Mouse (Mus musculus): Measurements from ENCODE around the gene Card14. TPM values are rescaled to one million over a fixed set of nuclear protein-coding genes. Genes with fewer than 3 reads are reported as not detected.

Gene Card14
- polyA plus RNA-seq, 1 experiment from 2014 or later: 0.37 TPM

DNA sequence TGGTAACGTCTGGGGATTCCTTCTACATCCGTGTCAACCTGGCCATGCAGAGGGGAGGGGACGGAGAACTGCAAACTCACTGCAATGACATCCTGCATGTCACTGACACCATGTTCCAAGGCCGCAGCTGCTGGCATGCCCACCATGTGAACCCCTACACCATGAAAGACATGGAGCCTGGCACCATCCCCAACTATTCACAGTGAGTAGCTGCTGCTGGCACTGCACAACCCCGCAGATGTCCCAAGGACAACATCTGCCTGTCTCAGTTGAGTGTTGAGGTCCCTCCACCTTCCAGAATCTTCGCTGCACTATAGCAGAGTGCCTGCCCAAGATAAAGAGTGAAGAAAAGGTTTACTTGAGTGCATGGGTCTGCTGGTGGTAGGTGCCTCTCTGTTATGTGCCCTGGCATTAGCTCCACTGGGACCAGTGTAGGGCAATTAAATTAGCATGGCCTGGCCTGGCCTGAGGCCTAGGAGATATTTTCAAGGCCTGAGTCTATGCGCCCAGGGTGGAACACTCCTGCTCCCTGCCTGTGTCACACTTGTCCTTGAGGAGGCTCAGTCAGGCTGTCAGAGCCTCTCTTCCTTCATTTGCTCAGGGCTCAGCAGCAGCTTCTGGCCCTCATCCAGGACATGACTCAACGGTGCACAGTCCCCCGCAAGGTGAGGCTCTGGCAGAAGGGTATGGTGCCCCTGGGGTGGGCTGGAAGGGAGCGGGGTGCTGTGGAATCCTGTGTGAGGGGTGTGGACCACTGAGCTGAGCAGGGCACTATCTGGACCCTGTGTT is 30.9 kb downstream of the Card14 start:
- H3K9me3 ChIP-seq: no peaks in the 10 kb centered on the region
- no peak for ATAC-seq (ENCODE audit: extremely low read depth, insufficient number of reproducible peaks, low FRiP score, low TSS enrichment)
- no peak overlapping the region for H3K4me3 ChIP-seq
- H3K9ac ChIP-seq: peak overlapping the region; percentile 40
- no peaks in the 10 kb centered on the region for H3K36me3 ChIP-seq
- 66% methylated on average over 10 of the region's 10 CpGs for WGBS
- H3K4me1 ChIP-seq: peaks cover 23% of the 10 kb centered on the region
- peak overlapping the region; percentile 39 for H3K27ac ChIP-seq (replicated peaks)
- peaks cover 6% of the 10 kb centered on the region; the same call in 1 of the 2 replicates for H3K27me3 ChIP-seq (replicated peaks)
- no peak overlapping the region for H3K4me2 ChIP-seq

DNA sequence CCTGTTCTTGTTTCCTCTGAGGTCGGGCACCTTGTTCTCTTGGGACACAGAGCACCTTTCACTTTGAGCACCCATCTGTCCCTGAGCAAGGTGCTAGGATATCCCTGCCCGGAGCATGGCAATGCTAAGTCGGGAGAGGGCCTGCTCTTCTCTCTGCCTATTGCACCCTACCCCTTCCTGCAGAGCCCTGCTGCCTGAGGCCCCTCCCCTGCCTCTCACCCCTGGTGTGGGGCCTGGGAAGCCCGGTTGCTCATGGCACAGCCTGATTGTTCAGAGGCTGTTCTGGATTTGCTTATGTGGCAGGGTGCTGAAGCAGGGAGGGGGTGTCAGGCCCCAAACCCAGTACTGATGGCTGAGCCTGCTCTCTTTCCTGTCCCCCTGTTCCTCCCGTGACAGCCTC is 31.6 kb downstream of the Card14 start:
- Histone ChIP-seq H3K4me3 (no peak overlapping the region), H3K27me3 (replicated peaks) (no peaks in the 10 kb centered on the region; the same call in 1 of the 2 replicates), H3K9me3 (no peaks in the 10 kb centered on the region), H3K4me1 (peaks cover 23% of the 10 kb centered on the region), H3K36me3 (no peaks in the 10 kb centered on the region), H3K27ac (replicated peaks) (peak overlapping the region; percentile 39), H3K4me2 (no peak overlapping the region), H3K9ac (peak overlapping the region; percentile 40)
- WGBS: 40% methylated on average over 5 of the region's 5 CpGs
- no peak for ATAC-seq (ENCODE audit: extremely low read depth, insufficient number of reproducible peaks, low FRiP score, low TSS enrichment)

DNA sequence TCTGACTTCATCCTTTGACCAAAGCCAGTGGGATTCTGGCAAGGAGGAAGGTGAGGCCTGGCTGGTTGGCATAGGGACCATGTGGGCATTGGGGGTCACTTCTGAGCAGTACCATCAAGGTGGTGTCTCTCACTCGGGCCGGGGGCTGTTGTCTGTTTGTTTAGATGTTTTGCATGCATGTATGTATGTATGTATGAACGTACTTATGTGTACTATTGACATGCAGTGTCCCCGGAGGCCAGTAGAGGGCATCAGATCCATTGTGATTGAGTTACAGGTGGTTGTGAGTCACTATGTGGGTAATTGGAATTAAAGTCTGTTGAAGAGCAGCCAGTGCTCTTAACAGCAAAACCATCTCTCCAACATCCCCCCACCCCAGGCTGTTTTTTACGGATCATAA is 32.1 kb downstream of the Card14 start:
- Histone ChIP-seq H3K27ac (replicated peaks) (no peak overlapping the region), H3K9ac (no peak overlapping the region), H3K4me3 (no peak overlapping the region), H3K36me3 (no peaks in the 10 kb centered on the region), H3K4me2 (no peak overlapping the region), H3K9me3 (no peaks in the 10 kb centered on the region), H3K27me3 (replicated peaks) (no peaks in the 10 kb centered on the region; the same call in 1 of the 2 replicates), H3K4me1 (peaks cover 23% of the 10 kb centered on the region)
- no peak for ATAC-seq (ENCODE audit: extremely low read depth, insufficient number of reproducible peaks, low FRiP score, low TSS enrichment)
- 4% methylated on average over 5 of the region's 5 CpGs for WGBS

DNA sequence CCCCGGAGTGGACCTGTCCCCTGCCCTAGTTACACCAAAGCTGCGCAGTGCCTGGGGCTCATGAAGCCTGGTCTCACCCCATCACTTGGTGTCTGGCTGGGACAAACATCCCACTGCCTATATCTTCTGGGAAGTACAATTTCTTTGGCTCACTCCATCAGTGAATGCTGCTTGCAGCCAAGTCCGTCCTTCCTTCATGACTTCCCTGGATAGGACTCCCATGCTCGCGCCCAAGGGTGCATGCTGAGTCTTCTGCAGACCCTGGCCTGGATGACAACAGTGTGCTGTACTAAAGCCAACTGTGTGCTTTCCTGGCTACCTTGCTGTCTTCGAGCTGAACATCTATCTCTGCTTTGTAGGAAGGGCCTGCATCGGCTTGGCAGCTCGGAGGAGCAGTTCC is 36.6 kb downstream of the Card14 start:
- no peak for ATAC-seq (ENCODE audit: extremely low read depth, insufficient number of reproducible peaks, low FRiP score, low TSS enrichment)
- no peak overlapping the region for H3K27ac ChIP-seq (replicated peaks)
- H3K9ac ChIP-seq: no peak overlapping the region
- peaks cover 13% of the 10 kb centered on the region for H3K4me1 ChIP-seq
- no peak overlapping the region for H3K4me3 ChIP-seq
- WGBS: 79% methylated on average over 8 of the region's 8 CpGs
- H3K9me3 ChIP-seq: no peaks in the 10 kb centered on the region
- no peaks in the 10 kb centered on the region for H3K27me3 ChIP-seq (replicated peaks)
- no peak overlapping the region for H3K4me2 ChIP-seq
- peaks cover 21% of the 10 kb centered on the region for H3K36me3 ChIP-seq

DNA sequence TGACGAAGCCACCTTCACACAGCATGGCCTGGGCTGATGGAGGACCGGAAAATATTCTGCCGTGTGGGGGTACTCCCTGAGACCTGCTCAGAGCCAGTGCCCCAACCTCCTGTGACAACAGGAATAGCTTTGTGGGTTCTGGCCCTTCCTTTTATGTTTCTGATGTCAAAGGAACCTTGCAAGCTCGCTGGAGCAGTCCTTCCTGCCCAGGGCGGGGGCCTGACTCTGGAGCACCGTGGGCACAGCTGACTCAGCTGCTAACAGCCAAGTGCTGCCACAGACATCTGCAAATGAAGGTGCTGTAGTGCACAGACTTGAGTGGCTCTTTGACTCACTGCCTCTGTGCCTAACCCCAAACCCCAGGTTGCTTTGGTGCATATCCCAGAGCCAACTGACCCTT is 37.3 kb downstream of the Card14 start:
- peaks cover 11% of the 10 kb centered on the region for H3K4me1 ChIP-seq
- H3K4me3 ChIP-seq: no peak overlapping the region
- 67% methylated on average over 6 of the region's 6 CpGs for WGBS
- H3K4me2 ChIP-seq: no peak overlapping the region
- no peaks in the 10 kb centered on the region for H3K27me3 ChIP-seq (replicated peaks)
- peaks cover 25% of the 10 kb centered on the region for H3K36me3 ChIP-seq
- no peaks in the 10 kb centered on the region for H3K9me3 ChIP-seq
- no peak overlapping the region for H3K9ac ChIP-seq
- H3K27ac ChIP-seq (replicated peaks): no peak overlapping the region
- ATAC-seq (ENCODE audit: extremely low read depth, insufficient number of reproducible peaks, low FRiP score, low TSS enrichment): no peak

DNA sequence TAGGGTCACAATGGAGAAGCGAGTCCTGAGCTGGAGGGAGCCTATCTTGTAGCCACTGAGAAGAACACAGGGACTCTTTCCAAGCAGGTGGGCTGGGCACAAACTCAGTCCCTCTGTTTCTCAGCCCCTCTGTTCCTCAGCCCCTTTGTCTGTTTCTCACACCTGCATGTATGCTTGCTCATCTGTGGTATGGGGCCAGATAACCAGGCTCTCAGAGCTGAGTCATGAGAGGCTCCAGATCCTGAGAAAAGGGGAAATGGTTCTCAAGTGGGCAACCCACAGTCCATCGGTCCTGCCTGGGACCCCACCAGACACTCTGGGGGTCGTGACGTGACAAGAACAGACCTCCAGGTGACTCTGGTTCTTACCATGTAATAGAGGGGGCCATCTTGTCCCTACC is 39.6 kb downstream of the Card14 start:
- Histone ChIP-seq H3K4me2 (no peak overlapping the region), H3K4me1 (peaks cover 9% of the 10 kb centered on the region), H3K27ac (replicated peaks) (no peak overlapping the region), H3K36me3 (peaks cover 32% of the 10 kb centered on the region), H3K9ac (no peak overlapping the region), H3K27me3 (replicated peaks) (no peaks in the 10 kb centered on the region), H3K9me3 (no peaks in the 10 kb centered on the region), H3K4me3 (no peak overlapping the region)
- 80% methylated on average over 4 of the region's 4 CpGs for WGBS
- ATAC-seq (ENCODE audit: extremely low read depth, insufficient number of reproducible peaks, low FRiP score, low TSS enrichment): no peak

DNA sequence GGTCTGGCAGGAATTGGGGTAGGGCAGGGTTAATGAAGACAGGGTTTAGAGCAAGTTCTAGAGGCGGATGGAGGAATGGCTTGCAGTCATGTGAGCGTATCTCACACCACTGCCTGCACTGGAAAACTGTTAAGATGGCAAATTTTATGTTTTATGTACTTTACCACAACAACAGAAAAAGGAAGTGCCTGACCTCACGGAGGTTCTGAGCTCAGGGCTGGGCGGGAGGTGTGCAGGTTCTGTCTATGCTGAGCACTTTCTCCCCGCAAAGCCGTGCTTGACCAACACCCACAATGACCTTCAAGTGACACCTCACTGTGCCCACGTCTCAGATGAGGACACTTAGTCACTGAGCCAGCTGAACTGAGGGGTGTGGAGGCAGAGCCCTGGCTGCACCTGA is 44.5 kb downstream of the Card14 start:
- Histone ChIP-seq H3K27ac (replicated peaks) (no peak overlapping the region), H3K27me3 (replicated peaks) (0 out of 2 replicates have a peak, but pooled peaks cover 3% of the 10 kb centered on the region), H3K4me3 (no peak overlapping the region), H3K36me3 (peaks cover 14% of the 10 kb centered on the region), H3K9me3 (no peaks in the 10 kb centered on the region), H3K4me2 (no peak overlapping the region), H3K4me1 (peaks cover 24% of the 10 kb centered on the region), H3K9ac (no peak overlapping the region)
- WGBS: 65% methylated on average over 7 of the region's 7 CpGs
- no peak for ATAC-seq (ENCODE audit: extremely low read depth, insufficient number of reproducible peaks, low FRiP score, low TSS enrichment)

DNA sequence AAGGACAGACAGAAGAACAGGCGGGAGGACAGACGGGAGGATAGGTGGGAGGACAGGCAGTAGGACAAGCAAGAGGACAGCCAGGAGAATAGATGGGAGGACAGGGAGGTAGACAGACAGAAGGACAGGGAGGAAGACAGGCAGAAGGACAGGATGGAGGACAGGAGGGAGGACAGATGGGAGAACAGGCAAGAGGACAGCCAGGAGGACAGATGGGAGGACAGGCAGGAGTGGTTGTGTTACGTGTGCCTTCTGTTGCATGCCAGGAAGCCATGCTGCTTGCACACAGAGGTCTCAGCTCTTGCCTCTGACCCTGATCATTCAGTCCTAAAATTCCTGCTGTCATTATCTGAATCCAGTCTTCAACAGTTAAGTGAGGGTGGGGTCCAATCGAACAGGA is 46.4 kb downstream of the Card14 start:
- Histone ChIP-seq H3K4me1 (peaks cover 24% of the 10 kb centered on the region), H3K27ac (replicated peaks) (no peak overlapping the region), H3K27me3 (replicated peaks) (0 out of 2 replicates have a peak, but pooled peaks cover 3% of the 10 kb centered on the region), H3K4me2 (no peak overlapping the region; the same call in 1 of the 2 replicates), H3K9ac (peak overlapping the region; percentile 88), H3K9me3 (no peaks in the 10 kb centered on the region), H3K4me3 (no peak overlapping the region), H3K36me3 (peaks cover 25% of the 10 kb centered on the region)
- no peak for ATAC-seq (ENCODE audit: extremely low read depth, insufficient number of reproducible peaks, low FRiP score, low TSS enrichment)
- WGBS: 67% methylated on average over 4 of the region's 4 CpGs

DNA sequence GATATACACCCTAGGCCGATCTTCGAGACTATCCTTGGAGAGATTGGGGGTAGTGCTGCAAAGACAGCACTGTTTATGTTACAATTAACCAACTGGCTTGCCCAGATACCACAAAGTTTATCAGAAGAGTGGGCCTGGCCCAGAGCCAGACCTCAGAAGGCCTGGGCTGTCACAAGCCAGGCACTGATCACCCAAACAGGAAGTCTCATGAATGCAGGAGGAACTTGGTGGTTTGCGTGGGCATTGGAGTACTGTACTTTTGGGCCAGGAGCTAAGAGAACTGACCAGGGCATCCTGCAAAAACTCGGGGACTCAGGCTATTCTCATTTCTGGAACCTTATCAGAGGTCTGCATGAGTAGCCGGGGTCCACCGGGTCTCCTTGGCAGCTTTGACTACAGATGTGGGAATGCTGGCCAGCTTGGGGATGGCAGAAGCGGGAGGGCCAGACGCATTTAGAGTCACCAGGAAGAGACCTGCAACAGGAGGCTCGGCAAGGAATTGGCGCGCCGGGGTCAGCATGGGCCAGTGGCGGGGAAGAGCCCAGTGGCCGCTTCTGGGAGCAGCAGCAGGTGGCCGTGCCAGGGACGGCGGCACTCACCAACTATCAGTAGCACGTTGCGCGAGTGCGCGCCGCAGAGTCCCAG is 47.4 kb downstream of the Card14 start:
- Histone ChIP-seq H3K27me3 (replicated peaks) (0 out of 2 replicates have a peak, but pooled peaks cover 3% of the 10 kb centered on the region), H3K4me2 (peak overlapping the region; percentile 95), H3K27ac (replicated peaks) (peak overlapping the region; percentile 92), H3K9ac (peak overlapping the region; percentile 88), H3K4me1 (peaks cover 24% of the 10 kb centered on the region), H3K9me3 (no peaks in the 10 kb centered on the region), H3K4me3 (peak overlapping the region; percentile 87), H3K36me3 (peaks cover 30% of the 10 kb centered on the region)
- ATAC-seq (ENCODE audit: extremely low read depth, insufficient number of reproducible peaks, low FRiP score, low TSS enrichment): 0 out of 2 replicates have a peak, but pooled peaks have one; percentile 12
- WGBS: 2% methylated on average over 23 of the region's 23 CpGs

DNA sequence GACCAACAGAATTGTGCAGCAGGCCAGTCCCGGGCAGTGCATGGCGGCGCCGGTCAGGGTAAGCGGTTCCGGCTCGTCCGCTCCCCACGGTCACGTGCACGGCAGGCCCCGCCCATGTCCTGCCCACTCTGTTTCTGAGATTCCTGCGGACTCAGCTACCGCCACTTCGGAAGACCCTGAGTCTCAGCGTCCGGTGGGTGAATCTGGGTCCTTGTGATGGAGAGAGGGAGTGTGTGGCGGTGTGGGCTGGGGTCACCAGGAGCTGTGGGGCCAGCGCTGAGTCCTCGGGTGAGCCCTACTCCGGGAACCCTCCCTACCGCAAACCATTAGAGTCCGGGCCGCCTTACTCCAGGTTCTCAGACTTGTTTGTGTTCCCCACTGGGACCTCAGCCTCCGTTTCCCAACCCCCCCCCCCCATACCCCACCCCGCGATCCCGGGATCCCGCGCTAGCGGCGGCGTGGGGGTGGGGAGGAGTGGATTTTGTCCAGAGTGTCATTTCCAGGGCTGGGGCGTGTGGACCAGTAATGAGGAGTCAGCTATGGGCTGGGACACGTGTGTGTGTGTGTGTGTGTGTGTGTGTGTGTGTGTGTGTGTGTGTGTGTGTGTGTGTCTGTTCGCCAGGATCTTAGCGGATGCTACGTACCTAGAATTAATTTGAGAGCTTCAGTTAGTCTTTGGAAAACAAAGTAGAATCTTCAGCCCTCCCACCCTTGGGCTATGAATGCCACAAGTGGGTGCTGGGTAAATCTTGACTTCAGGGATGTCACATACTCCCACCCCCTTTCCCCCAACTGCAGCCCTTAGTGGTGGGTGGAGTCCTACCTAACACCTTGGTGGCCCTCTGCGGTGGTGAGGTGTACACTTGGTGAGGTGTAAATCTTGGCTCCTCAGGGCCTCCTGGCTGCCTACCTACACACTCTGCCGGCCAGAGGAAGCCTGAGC is 48.1 kb downstream of the Card14 start, which contains the start of the genes Sgsh and Slc26a11:
Gene Sgsh (minus strand): TSS at position 94 of the 943 bp plus-strand sequence.
Gene Slc26a11 (plus strand): TSS at position 115 of the 943 bp plus-strand sequence.
- peaks cover 30% of the 10 kb centered on the region for H3K36me3 ChIP-seq
- WGBS: 2% methylated on average over 39 of the region's 40 CpGs
- H3K27me3 ChIP-seq (replicated peaks): 0 out of 2 replicates have a peak, but pooled peaks cover 3% of the 10 kb centered on the region
- H3K9me3 ChIP-seq: no peaks in the 10 kb centered on the region
- H3K4me2 ChIP-seq: peak within 1 kb of the TSS; percentile 95
- ATAC-seq (ENCODE audit: extremely low read depth, insufficient number of reproducible peaks, low FRiP score, low TSS enrichment): peak; percentile 91
- H3K4me3 ChIP-seq: peak within 1 kb of the TSS; percentile 87
- peak within 1 kb of the TSS; percentile 88 for H3K9ac ChIP-seq
- H3K27ac ChIP-seq (replicated peaks): peak within 1 kb of the TSS; percentile 92
- H3K4me1 ChIP-seq: peaks cover 24% of the 10 kb centered on the region

DNA sequence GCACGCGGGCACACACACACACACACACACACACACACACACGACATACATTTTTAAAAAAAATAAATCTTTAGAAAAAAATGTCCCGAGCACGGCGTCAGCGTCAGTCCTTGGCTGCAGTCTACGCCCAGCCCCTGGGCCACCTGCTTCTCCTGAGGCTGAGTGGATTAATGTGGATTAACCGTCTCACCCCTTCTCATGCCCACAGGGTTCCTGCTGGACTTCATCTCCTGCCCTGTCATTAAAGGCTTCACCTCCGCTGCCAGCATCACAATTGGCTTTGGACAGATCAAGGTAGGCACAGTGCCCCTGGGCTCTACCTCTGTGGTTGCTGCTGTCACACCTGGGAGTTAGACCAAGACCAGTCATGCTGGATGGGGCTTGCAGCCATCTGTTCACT is 51.5 kb downstream of the Card14 start:
- Histone ChIP-seq H3K9ac (no peak overlapping the region), H3K36me3 (peaks cover 50% of the 10 kb centered on the region), H3K9me3 (no peaks in the 10 kb centered on the region), H3K4me3 (no peak overlapping the region), H3K4me2 (no peak overlapping the region), H3K4me1 (peaks cover 29% of the 10 kb centered on the region), H3K27me3 (replicated peaks) (no peaks in the 10 kb centered on the region), H3K27ac (replicated peaks) (no peak overlapping the region)
- 78% methylated on average over 10 of the region's 10 CpGs for WGBS
- no peak for ATAC-seq (ENCODE audit: extremely low read depth, insufficient number of reproducible peaks, low FRiP score, low TSS enrichment)

All from heart, embryonic 13.5 days (tissue).